Mouse (Mus musculus) embryonic facial prominence, embryonic 13.5 days (tissue): ENCODE results near the gene Kras. TPM values are rescaled to one million over a fixed set of nuclear protein-coding genes. Genes with fewer than 3 reads are reported as not detected.

Experiments
- ATAC-seq: fragments of 200-750 bp; cut with Nextera tagmentation; 2 replicates; pipeline ENCODE4 v1.8.0; 2017; ENCODE audit warnings: low read depth; ENCODE audit not compliant: insufficient number of reproducible peaks, insufficient read depth, low FRiP score, low TSS enrichment
- H3K27ac ChIP-seq: fragments of 300-500 bp; sonication (generic); 2 replicates; pipeline ENCODE4 v1.5.1; 2015; ENCODE audit warnings: moderate library complexity, mild to moderate bottlenecking, inconsistent platforms
- H3K27me3 ChIP-seq: fragments of 300-500 bp; sonication (generic); 2 replicates; pipeline ENCODE4 v1.6.1; 2015; ENCODE audit warnings: mild to moderate bottlenecking, inconsistent platforms
- H3K36me3 ChIP-seq: fragments of 300-500 bp; sonication (generic); 2 replicates; pipeline ENCODE4 v1.6.1; 2015; ENCODE audit warnings: mild to moderate bottlenecking, inconsistent platforms
- H3K4me1 ChIP-seq: fragments of 300-500 bp; sonication (generic); 2 replicates; pipeline ENCODE4 v1.6.1; 2015; ENCODE audit warnings: inconsistent platforms
- H3K4me2 ChIP-seq: fragments of 300-500 bp; sonication (generic); 2 replicates; pipeline ENCODE4 v1.6.1; 2015; ENCODE audit warnings: moderate library complexity, mild to moderate bottlenecking, inconsistent platforms
- H3K4me3 ChIP-seq: fragments of 300-500 bp; sonication (generic); 2 replicates; pipeline ENCODE4 v1.5.1; 2015; ENCODE audit warnings: mild to moderate bottlenecking, inconsistent platforms
- H3K9ac ChIP-seq: fragments of 300-500 bp; sonication (generic); 2 replicates; pipeline ENCODE4 v1.6.1; 2015; ENCODE audit warnings: mild to moderate bottlenecking, inconsistent platforms
- H3K9me3 ChIP-seq: fragments of 300-500 bp; sonication (generic); 2 replicates; pipeline ENCODE4 v1.6.1; 2016; ENCODE audit warnings: inconsistent platforms
- WGBS: fragments of 180-500 bp; shearing (Covaris S2); methylation state at CpG from one replicate; pipeline ENCODE4 v1.1.7; 2015; ENCODE audit warnings: mixed read lengths; 5-methylcytosine and 5-hydroxymethylcytosine counted together
- polyA plus RNA-seq: library from polyadenylated mRNA; unstranded; fragments of >200 nt; fragmentation: Nextera tagmentation; extraction: Ambion mirVana; gene quantifications from 2 replicates; pipeline ENCODE4 v1.2.1, GENCODE M21; 2015

Gene Kras
- polyA plus RNA-seq, 1 experiment from 2014 or later = 70.6 TPM

GRCm38 (mm10) chr6:145246841-145247240 lies 3.2 kb downstream of the Kras start:
- no peaks in the 10 kb centered on the region for H3K9me3 ChIP-seq
- H3K36me3 ChIP-seq = peaks cover 17% of the 10 kb centered on the region
- peaks cover 10% of the 10 kb centered on the region for H3K4me1 ChIP-seq
- no peak overlapping the region for H3K4me3 ChIP-seq
- H3K9ac ChIP-seq = no peak overlapping the region
- 90% methylated on average over 5 of the region's 5 CpGs for WGBS
- H3K27me3 ChIP-seq = no peaks in the 10 kb centered on the region
- no peak for ATAC-seq
- H3K4me2 ChIP-seq = no peak overlapping the region
- H3K27ac ChIP-seq = no peak overlapping the region

GRCm38 (mm10) chr6:145242521-145242920 lies 7.5 kb downstream of the Kras start:
- no peak overlapping the region for H3K4me3 ChIP-seq
- H3K9ac ChIP-seq = no peak overlapping the region
- ATAC-seq = no peak
- H3K4me1 ChIP-seq = no peaks in the 10 kb centered on the region
- H3K27ac ChIP-seq = no peak overlapping the region
- no peak overlapping the region for H3K4me2 ChIP-seq
- H3K9me3 ChIP-seq = no peaks in the 10 kb centered on the region
- H3K36me3 ChIP-seq = peaks cover 39% of the 10 kb centered on the region
- no peaks in the 10 kb centered on the region for H3K27me3 ChIP-seq
- 50% methylated on average over 1 of the region's 1 CpGs for WGBS

GRCm38 (mm10) chr6:145240285-145240684 lies 9.8 kb downstream of the Kras start:
- WGBS = 93% methylated on average over 6 of the region's 6 CpGs
- H3K4me3 ChIP-seq = no peak overlapping the region
- no peak overlapping the region for H3K9ac ChIP-seq
- no peak overlapping the region for H3K4me2 ChIP-seq
- ATAC-seq = no peak
- peaks cover 27% of the 10 kb centered on the region for H3K36me3 ChIP-seq
- no peaks in the 10 kb centered on the region for H3K4me1 ChIP-seq
- no peaks in the 10 kb centered on the region for H3K27me3 ChIP-seq
- H3K27ac ChIP-seq = no peak overlapping the region
- H3K9me3 ChIP-seq = no peaks in the 10 kb centered on the region

GRCm38 (mm10) chr6:145237148-145237547 lies 12.9 kb downstream of the Kras start:
- 79% methylated on average over 4 of the region's 4 CpGs for WGBS
- no peaks in the 10 kb centered on the region for H3K9me3 ChIP-seq
- no peak overlapping the region for H3K4me3 ChIP-seq
- peaks cover 25% of the 10 kb centered on the region for H3K36me3 ChIP-seq
- no peaks in the 10 kb centered on the region for H3K4me1 ChIP-seq
- no peaks in the 10 kb centered on the region for H3K27me3 ChIP-seq
- H3K27ac ChIP-seq = no peak overlapping the region
- no peak overlapping the region for H3K4me2 ChIP-seq
- ATAC-seq = no peak
- no peak overlapping the region for H3K9ac ChIP-seq

- Histone ChIP-seq H3K27me3 (no peaks in the 10 kb centered on the region), H3K4me3 (no peak overlapping the region), H3K4me2 (no peak overlapping the region), H3K27ac (no peak overlapping the region), H3K9me3 (no peaks in the 10 kb centered on the region), H3K9ac (no peak overlapping the region), H3K4me1 (no peaks in the 10 kb centered on the region), H3K36me3 (peaks cover 25% of the 10 kb centered on the region)
- ATAC-seq = no peak
- WGBS = 86% methylated on average over 6 of the region's 6 CpGs
Measured at GRCm38 (mm10) chr6:145235367-145235766, 14.7 kb downstream of the Kras start.

GRCm38 (mm10) chr6:145234391-145234790 lies 15.6 kb downstream of the Kras start:
- Histone ChIP-seq H3K4me3 (no peak overlapping the region), H3K4me2 (no peak overlapping the region), H3K9me3 (no peaks in the 10 kb centered on the region), H3K4me1 (no peaks in the 10 kb centered on the region), H3K36me3 (peaks cover 22% of the 10 kb centered on the region), H3K9ac (no peak overlapping the region), H3K27me3 (no peaks in the 10 kb centered on the region), H3K27ac (no peak overlapping the region)
- no peak for ATAC-seq
- 83% methylated on average over 1 of the region's 1 CpGs for WGBS

- Histone ChIP-seq H3K27me3 (no peaks in the 10 kb centered on the region), H3K9me3 (no peaks in the 10 kb centered on the region), H3K4me2 (no peak overlapping the region), H3K9ac (no peak overlapping the region), H3K4me1 (no peaks in the 10 kb centered on the region), H3K36me3 (peaks cover 24% of the 10 kb centered on the region), H3K4me3 (no peak overlapping the region), H3K27ac (no peak overlapping the region)
- ATAC-seq = no peak
- whole genome bisulfite sequencing = 90% methylated on average over 3 of the region's 3 CpGs
Measured at GRCm38 (mm10) chr6:145226296-145226695, 23.7 kb downstream of the Kras start.

- Histone ChIP-seq H3K9me3 (no peaks in the 10 kb centered on the region), H3K4me3 (no peak overlapping the region), H3K27ac (no peak overlapping the region), H3K36me3 (peaks cover 22% of the 10 kb centered on the region), H3K4me2 (no peak overlapping the region), H3K27me3 (no peaks in the 10 kb centered on the region), H3K9ac (no peak overlapping the region), H3K4me1 (no peaks in the 10 kb centered on the region)
- no peak for ATAC-seq
- WGBS = 90% methylated on average over 6 of the region's 6 CpGs
Measured at GRCm38 (mm10) chr6:145224246-145224645, 25.8 kb downstream of the Kras start.

GRCm38 (mm10) chr6:145215826-145216225 lies 34.2 kb downstream of the Kras start:
- Histone ChIP-seq H3K4me2 (no peak overlapping the region), H3K4me1 (peaks cover 8% of the 10 kb centered on the region), H3K36me3 (peaks cover 28% of the 10 kb centered on the region), H3K4me3 (no peak overlapping the region), H3K27ac (no peak overlapping the region), H3K9ac (no peak overlapping the region), H3K9me3 (no peaks in the 10 kb centered on the region), H3K27me3 (no peaks in the 10 kb centered on the region)
- WGBS = 88% methylated on average over 3 of the region's 3 CpGs
- no peak for ATAC-seq

GRCm38 (mm10) chr6:145213916-145214315 lies 36.1 kb downstream of the Kras start:
- WGBS = 77% methylated on average over 2 of the region's 2 CpGs
- no peak overlapping the region for H3K9ac ChIP-seq
- peaks cover 14% of the 10 kb centered on the region for H3K4me1 ChIP-seq
- ATAC-seq = no peak
- no peak overlapping the region for H3K4me2 ChIP-seq
- H3K9me3 ChIP-seq = no peaks in the 10 kb centered on the region
- no peaks in the 10 kb centered on the region for H3K27me3 ChIP-seq
- H3K36me3 ChIP-seq = peaks cover 18% of the 10 kb centered on the region
- no peak overlapping the region for H3K27ac ChIP-seq
- no peak overlapping the region for H3K4me3 ChIP-seq

GRCm38 (mm10) chr6:145211376-145212305 lies 38.4 kb downstream of the Kras start:
- H3K4me1 ChIP-seq = peaks cover 14% of the 10 kb centered on the region
- ATAC-seq = peak; percentile 33; the same call in 1 of the 2 replicates
- peak overlapping the region; percentile 73 for H3K4me2 ChIP-seq
- H3K36me3 ChIP-seq = peaks cover 10% of the 10 kb centered on the region
- peak overlapping the region; percentile 87 for H3K9ac ChIP-seq
- H3K27me3 ChIP-seq = no peaks in the 10 kb centered on the region
- peak overlapping the region; percentile 72 for H3K4me3 ChIP-seq
- 4% methylated on average over 21 of the region's 21 CpGs for whole genome bisulfite sequencing
- H3K9me3 ChIP-seq = no peaks in the 10 kb centered on the region
- peak overlapping the region; percentile 96 for H3K27ac ChIP-seq

- H3K27me3 ChIP-seq = no peaks in the 10 kb centered on the region
- H3K9ac ChIP-seq = peak within 1 kb of the TSS; percentile 87
- H3K4me3 ChIP-seq = peak within 1 kb of the TSS; percentile 72
- under 1% methylated on average over 36 of the region's 36 CpGs for WGBS
- ATAC-seq = peak; percentile 100
- peaks cover 4% of the 10 kb centered on the region for H3K36me3 ChIP-seq
- no peaks in the 10 kb centered on the region for H3K9me3 ChIP-seq
- peaks cover 14% of the 10 kb centered on the region for H3K4me1 ChIP-seq
- peak within 1 kb of the TSS; percentile 96 for H3K27ac ChIP-seq
- peak within 1 kb of the TSS; percentile 73 for H3K4me2 ChIP-seq
Measured at GRCm38 (mm10) chr6:145210816-145211338, 39.2 kb downstream of the Kras start, which contains the start of the genes Casc1 and Etfrf1. Casc1 (minus strand) TSS chr6:145211005. Etfrf1 (plus strand) TSS chr6:145211134.
